Mouse (Mus musculus): Measurements from ENCODE around the gene Tbc1d13. TPM values are rescaled to one million over a fixed set of nuclear protein-coding genes. Genes with fewer than 3 reads are reported as not detected.
"Not testable (repeated sequence)": the region's sequence is repeated elsewhere in the genome, so short reads cannot be mapped to it uniquely, and the experiment has no call there.

Tbc1d13 gene
- polyA plus RNA-seq, 1 experiment, result 29.5 TPM

GRCm38 (mm10) chr2:30130156-30130555, 3.4 kb upstream of the Tbc1d13 start:
- DNase-seq (ENCODE audit: low spot score), result no peak

DNA sequence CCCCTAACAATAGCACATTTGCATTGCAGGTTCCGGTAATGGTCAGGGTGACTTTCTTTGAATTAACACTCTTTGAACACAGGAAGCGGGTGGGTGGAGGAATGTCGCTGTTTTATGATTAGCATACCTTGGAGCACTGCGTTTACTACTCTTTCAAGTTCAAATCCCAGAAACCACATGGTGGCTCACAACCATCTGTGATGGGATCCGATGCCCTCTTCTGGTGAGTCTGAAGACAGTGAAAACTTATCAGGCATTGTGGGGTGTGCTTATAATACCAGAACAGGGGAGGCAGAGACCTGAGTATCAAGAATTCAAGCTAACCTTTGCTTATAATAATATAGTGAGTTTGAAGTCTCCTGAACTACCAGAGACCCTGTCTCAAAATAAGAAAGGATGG, 2.3 kb upstream of the Tbc1d13 start:
- not testable (repeated sequence) for DNase-seq (ENCODE audit: low spot score)

GRCm38 (mm10) chr2:30132801-30133612, 539 bp upstream of the Tbc1d13 start:
- DNase-seq (ENCODE audit: low spot score), result no peak

- no peak for DNase-seq (ENCODE audit: low spot score)
These were observed 799 bp downstream of the Tbc1d13 start for GRCm38 (mm10) chr2:30134378-30134711.

- DNase-seq (ENCODE audit: low spot score), result no peak
These were observed 1.5 kb downstream of the Tbc1d13 start for GRCm38 (mm10) chr2:30134928-30135620.

DNA sequence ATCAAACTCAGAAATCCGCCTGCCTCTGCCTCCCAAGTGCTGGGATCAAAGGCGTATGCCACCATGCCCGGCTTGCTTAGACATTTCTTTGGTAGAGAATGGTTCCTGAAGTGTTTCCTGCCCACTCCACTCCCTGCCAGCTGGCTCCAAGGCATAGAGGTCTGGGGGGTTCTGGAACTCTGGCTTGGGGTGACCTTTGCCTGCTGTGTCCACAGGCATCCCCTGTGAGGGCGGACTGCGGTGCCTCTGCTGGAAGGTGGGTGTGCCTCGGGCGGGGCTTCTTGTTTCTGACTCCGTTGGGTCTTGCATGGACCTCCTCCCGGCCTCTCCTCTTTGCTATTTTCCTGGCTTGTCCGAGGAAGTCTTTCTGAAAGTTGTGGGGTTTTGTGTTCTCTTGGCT, 2.9 kb downstream of the Tbc1d13 start:
- DNase-seq (ENCODE audit: low spot score), result no peak

GRCm38 (mm10) chr2:30140021-30140420, 6.5 kb downstream of the Tbc1d13 start:
- DNase-seq (ENCODE audit: low spot score), result not testable (repeated sequence)

DNA sequence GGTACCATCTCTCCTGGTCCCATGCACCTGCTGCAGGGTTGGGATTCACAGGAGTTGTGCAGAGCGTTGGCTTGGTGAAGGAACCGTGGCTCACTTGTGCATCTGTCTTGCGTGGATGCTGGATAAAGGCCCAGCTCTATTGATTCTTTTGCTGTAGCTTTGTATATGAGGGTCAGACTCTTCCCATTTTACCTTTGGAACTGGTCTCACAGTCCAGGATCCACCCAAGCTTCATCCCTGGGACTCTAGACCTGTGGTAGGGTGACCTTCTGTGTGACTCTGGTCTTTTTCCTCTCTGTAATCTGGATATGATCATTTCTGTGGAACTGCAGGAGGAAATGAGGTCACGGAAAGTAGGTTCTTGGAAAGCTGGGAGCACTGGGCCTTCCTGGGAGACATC, 10.9 kb downstream of the Tbc1d13 start:
- no peak for DNase-seq (ENCODE audit: low spot score)

DNA sequence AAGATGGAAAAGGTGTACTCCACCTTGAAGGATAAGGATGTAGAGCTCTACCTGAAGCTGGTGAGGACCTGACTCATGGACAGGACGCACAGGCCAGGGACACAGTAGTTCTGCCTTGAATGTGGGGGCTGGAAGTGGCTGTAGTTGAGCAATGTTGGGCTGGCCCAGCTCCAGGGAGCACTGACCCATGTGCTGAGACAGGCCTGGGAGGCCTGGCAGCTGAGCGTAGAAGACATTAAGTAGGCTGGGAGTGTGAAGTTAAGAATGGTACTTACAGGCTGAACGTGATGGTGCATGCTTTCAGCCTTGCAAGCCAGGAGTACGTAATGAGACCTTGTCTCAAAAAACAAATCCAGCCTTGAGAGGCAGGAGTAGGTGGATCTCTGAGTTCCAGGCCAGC, 13.9 kb downstream of the Tbc1d13 start:
- no peak for DNase-seq (ENCODE audit: low spot score)

- DNase-seq (ENCODE audit: low spot score), result no peak
These were observed 18.3 kb downstream of the Tbc1d13 start for GRCm38 (mm10) chr2:30151840-30152239.

GRCm38 (mm10) chr2:30152616-30153015, 19.1 kb downstream of the Tbc1d13 start:
- no peak for DNase-seq (ENCODE audit: low spot score)

- not testable (repeated sequence) for DNase-seq (ENCODE audit: low spot score)
These were observed 26.3 kb downstream of the Tbc1d13 start for GRCm38 (mm10) chr2:30159871-30160270.

DNA sequence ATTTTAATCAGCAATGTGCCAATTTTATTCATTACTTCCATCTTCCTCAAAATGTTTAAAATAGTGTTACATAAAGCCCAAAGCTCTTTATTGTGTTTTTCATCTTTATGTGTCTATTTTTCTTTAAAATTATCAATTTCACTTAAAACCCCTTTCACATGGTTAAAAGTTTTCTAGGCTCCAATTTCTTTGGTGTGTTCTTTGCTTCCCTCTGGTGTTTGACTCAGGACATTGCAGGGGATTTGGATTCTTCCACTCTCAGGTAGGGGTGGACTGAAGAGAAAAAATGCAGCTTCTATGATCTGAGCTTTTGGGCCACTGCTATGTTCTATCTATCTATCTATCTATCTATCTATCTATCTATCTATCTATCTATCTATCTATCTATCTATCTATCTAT, 28.3 kb downstream of the Tbc1d13 start:
- no peak for DNase-seq (ENCODE audit: low spot score)

DNA sequence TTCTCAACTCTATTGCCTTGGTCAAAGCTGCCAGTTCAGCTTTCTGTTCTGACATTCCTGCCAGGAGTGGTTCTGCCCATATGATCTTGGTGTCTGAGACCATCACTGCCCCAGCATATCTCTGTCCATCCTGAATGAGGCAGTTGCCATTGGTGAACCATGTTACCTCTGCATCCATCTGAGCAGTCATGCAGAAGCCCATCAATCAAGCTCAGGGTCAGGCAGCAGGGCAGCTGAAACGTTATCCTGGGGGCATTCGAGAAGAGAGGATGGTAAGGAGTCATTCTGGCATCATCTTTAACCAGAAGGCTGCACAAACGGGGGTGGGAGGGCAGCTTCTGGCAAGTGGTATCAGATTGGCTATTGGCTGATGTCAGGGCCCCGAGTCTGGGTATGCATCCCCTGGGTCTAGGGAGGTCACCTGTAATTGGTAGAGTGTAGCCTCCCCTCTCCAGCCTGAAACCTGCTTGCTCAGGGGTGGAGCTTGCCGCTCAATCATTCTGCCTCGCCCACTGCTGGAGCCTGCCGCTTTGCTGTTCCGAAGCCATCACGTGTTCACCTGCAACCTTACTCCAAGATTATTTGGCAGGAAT, 30.9 kb downstream of the Tbc1d13 start:
- no peak for DNase-seq (ENCODE audit: low spot score)

GRCm38 (mm10) chr2:30166677-30167076, 33.1 kb downstream of the Tbc1d13 start:
- no peak for DNase-seq (ENCODE audit: low spot score)

GRCm38 (mm10) chr2:30171371-30171996, 37.9 kb downstream of the Tbc1d13 start, which contains the start of gene Endog:
Gene Endog (plus strand): TSS chr2:30171493.
- peak; percentile 76 for DNase-seq (ENCODE audit: low spot score)

GRCm38 (mm10) chr2:30171997-30172382, 38.4 kb downstream of the Tbc1d13 start:
- DNase-seq (ENCODE audit: low spot score), result no peak

DNA sequence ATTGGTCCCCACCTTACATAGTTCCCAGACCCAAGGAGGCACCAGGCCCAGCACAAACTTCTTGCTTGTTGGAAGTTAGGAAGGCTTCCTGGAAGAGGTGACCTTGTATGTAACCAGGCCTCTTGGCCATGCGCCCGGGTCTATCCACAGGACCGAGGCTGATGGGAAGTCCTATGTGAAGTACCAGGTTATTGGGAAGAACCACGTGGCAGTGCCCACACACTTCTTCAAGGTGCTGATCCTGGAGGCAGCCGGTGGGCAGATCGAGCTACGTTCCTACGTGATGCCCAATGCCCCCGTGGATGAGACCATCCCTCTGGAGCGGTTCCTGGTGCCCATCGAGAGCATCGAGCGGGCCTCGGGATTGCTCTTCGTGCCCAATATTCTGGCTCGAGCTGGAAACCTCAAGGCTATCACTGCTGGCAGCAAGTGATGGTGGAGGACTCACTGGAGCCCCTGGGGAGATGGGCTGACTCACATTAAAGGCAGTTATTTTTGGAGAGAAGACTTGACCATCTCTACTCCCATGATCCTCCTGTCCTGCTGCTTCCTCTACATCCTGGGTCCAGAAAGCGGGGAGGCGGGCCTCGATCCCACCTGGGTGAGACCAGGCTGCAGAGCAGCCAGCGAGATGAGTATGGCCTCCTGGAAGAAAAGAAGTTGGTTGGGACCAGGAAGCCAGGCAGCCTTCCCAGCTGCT, 40.1 kb downstream of the Tbc1d13 start:
- no peak for DNase-seq (ENCODE audit: low spot score)

DNA sequence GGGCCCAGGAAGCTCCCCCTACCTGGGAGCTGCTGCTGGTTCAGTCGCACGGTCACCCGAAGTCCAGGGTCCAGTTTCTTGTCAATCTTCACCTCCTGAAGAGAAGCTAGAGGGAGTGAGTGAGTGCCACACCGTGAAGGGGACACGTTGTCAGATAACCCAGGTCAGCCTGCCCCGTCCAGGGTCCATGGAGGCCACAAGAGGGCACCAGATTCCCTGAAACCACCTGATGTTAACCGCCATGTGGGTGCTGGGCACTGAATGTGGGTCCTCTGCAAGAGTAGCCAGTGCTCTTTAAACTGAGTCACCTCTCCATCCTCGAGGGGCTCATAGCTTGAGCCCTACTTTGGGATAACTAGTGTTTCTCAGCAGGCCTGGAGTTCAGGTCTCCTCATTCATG, 42.4 kb downstream of the Tbc1d13 start:
- DNase-seq (ENCODE audit: low spot score), result no peak

DNA sequence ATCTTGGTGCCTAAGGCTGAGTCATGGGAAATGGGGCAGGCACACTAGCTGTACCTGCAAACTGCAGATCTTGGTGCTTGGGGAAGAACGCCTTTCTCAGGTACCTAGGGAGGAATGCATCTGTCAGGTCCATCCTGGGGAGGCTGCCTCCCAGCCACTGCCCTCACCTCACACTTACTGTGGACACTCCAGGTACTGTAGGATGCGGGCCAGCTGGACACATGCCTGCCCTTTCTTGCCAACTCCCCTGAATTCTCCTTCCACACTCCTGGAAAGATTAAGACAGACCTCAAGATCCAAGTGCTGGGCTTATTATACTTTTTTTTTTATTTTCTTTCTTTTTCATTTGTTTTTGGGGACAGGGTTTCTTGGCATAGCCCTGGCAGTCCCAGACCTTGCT, 43.0 kb downstream of the Tbc1d13 start:
- no peak for DNase-seq (ENCODE audit: low spot score)

DNA sequence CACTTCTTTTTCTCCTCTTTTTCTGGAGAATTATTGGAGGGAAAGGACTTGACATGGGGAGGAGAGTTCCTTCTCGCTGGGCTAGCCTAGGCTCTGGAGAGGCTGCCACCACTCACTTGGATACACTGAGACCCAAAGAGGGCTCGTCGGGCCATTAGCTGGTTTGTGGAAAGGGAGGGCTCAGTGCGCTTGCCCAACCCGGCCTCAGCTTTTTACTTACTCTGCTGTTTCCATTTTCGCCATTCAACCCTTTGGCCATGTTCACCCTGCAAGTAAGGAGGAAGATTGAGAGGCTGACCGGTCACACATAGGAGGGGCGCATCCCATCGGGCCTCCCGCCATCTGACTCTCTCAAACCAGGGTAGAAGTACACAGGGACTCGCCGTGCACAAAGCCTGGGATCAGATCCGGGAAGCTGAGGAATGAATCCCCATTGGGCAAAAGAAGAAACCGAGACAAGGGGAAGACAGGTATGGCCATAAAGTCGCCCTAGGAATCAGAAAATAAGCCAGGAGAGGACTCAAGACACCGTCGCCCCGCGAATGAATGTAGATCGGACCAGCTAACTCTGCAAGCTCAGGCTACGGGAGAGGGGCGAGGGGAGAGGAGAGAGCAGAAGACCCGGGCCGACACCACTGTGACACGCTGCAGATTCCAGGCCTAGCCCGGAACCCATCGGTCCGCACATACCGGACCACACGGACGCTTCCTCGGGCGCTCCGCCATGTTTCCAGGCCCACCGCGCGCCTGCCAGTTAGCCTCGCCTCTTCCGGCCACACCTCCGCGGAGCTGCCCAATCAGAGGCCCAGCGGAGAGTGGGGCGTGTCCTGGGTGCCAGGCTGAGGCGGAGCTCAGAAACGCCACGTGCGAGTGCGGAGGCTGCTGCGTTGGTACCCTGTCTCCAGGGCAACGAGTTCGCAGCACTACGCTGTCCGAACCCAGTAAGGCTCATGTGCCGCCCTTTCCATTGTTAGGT, 44.4 kb downstream of the Tbc1d13 start, which contains the start of gene Spout1:
Gene Spout1 (minus strand): TSS at position 760 of the 976 bp plus-strand sequence.
- peak; percentile 83 for DNase-seq (ENCODE audit: low spot score)
